ENCODE assay signal across 10 mouse cellular contexts in the genomic region with DNA sequence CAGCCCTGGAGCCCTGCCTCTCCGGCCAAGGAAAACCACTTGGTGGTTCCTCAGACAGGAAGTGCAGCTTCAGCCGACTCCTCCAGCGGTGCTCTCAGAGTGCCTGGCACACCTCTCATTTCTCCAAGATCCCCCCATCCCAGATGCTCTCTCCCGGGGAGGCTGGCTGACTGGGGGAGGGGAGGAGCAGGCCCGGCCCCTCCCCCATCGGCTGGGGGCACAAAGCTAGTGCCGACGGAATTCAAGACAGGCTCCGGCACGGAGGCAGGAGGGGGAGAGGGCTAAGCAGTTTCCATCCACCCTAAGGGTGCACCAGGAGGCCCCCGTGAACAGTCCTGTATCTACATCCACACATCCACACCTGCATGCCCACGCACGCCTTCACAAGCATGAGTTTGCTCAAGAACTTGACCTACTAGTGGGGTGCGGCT. TPM values are rescaled to one million over a fixed set of nuclear protein-coding genes. Genes with fewer than 3 reads are reported as not detected.
DNase-seq lines count a peak whose midpoint lies in the region; ATAC-seq lines count a peak whose summit lies in the region.
"Had no signal": no experiment of that assay in that cellular context is flagged by ENCODE, and none has a peak within 500 bp of the region (broad histone marks: within the 10 kb centered on the region; RNA-seq: fewer than 3 reads in every experiment).

No protein-coding gene starts in this region.

- ATAC-seq in heart, embryonic 11.5 days (replicated peaks; ENCODE audit: insufficient number of reproducible peaks, low FRiP score, low TSS enrichment): no peak
- no peak for ATAC-seq in hindbrain, embryonic 16.5 days
- no peak for ATAC-seq in midbrain, embryonic 16.5 days

- H3K9ac ChIP-seq in heart, embryonic 11.5 days (ENCODE audit: low read depth, low read length): no peak overlapping the region
- H3K9ac ChIP-seq in hindbrain, embryonic 16.5 days (ENCODE audit: low read depth, low read length): peak overlapping the region; percentile 93
- peak overlapping the region; percentile 98 for H3K9ac ChIP-seq in midbrain, embryonic 16.5 days (ENCODE audit: low read depth, low read length)

- no peak overlapping the region; the same call in 1 of the 2 replicates for H3K27ac ChIP-seq in heart, embryonic 11.5 days (ENCODE audit: low read depth, low read length)
- peak overlapping the region; percentile 79 for H3K27ac ChIP-seq in hindbrain, embryonic 16.5 days (ENCODE audit: low read depth, low read length)
- H3K27ac ChIP-seq in midbrain, embryonic 16.5 days (ENCODE audit: low read length): peak overlapping the region; percentile 91

- WGBS in heart, embryonic 11.5 days (ENCODE audit: insufficient replicate concordance): 3% methylated on average over 14 of the region's 14 CpGs
- 3% methylated on average over 14 of the region's 14 CpGs for whole genome bisulfite sequencing in hindbrain, embryonic 16.5 days
- WGBS in midbrain, embryonic 16.5 days: 1% methylated on average over 14 of the region's 14 CpGs

- peak overlapping the region; percentile 65; the same call in 1 of the 2 replicates for H3K4me3 ChIP-seq in heart, embryonic 11.5 days (ENCODE audit: low read depth, low read length)
- H3K4me3 ChIP-seq in hindbrain, embryonic 16.5 days (ENCODE audit: low read length): peak overlapping the region; percentile 83
- H3K4me3 ChIP-seq in midbrain, embryonic 16.5 days (ENCODE audit: low read depth, low read length): peak overlapping the region; percentile 95

- peaks cover 53% of the 10 kb centered on the region for H3K4me1 ChIP-seq in heart, embryonic 11.5 days (ENCODE audit: control insufficient read depth, insufficient read depth, low read length)
- H3K4me1 ChIP-seq in hindbrain, embryonic 16.5 days (ENCODE audit: control insufficient read depth, insufficient read depth, low read depth, low read length): peaks cover 48% of the 10 kb centered on the region
- H3K4me1 ChIP-seq in midbrain, embryonic 16.5 days (ENCODE audit: control insufficient read depth, insufficient read depth, low read length): peaks cover 42% of the 10 kb centered on the region

- no peak for DNase-seq in heart, adult 18-20 months
- peak; percentile 70 for DNase-seq in embryo, embryonic 9.5 days (ENCODE audit: extremely low spot score)
- no peak for DNase-seq in thymus, postnatal 25 days
- no peak for DNase-seq in left cerebral cortex, postnatal 36 days (ENCODE audit: low spot score in 2 of 2)
- DNase-seq in spleen, postnatal 36 days (ENCODE audit: low spot score in 2 of 2): no peak
- DNase-seq: B cell, adult 2 months had no signal

- intact Hi-C loops in left cerebral cortex, postnatal 36 days (cut with DNase I): no loop called here

- peaks cover 41% of the 10 kb centered on the region for H3K27me3 ChIP-seq in heart, embryonic 11.5 days (ENCODE audit: control insufficient read depth, insufficient read depth, low read length)
- no peaks in the 10 kb centered on the region for H3K27me3 ChIP-seq in hindbrain, embryonic 16.5 days (replicated peaks; ENCODE audit: control insufficient read depth, insufficient read depth, low read length)
- H3K27me3 ChIP-seq in midbrain, embryonic 16.5 days (ENCODE audit: control insufficient read depth, insufficient read depth, low read depth, low read length): no peaks in the 10 kb centered on the region

- no peaks in the 10 kb centered on the region for H3K36me3 ChIP-seq in heart, embryonic 11.5 days (ENCODE audit: control insufficient read depth, insufficient read depth, low read length)
- no peaks in the 10 kb centered on the region for H3K36me3 ChIP-seq in hindbrain, embryonic 16.5 days (ENCODE audit: control insufficient read depth, insufficient read depth, low read length)
- H3K36me3 ChIP-seq in midbrain, embryonic 16.5 days (ENCODE audit: control insufficient read depth, insufficient read depth, low read length): peaks cover 3% of the 10 kb centered on the region

- no peaks in the 10 kb centered on the region for H3K9me3 ChIP-seq in heart, embryonic 11.5 days (replicated peaks; ENCODE audit: control insufficient read depth, low read length)
- no peaks in the 10 kb centered on the region for H3K9me3 ChIP-seq in hindbrain, embryonic 16.5 days (ENCODE audit: control insufficient read depth, low read length)
- no peaks in the 10 kb centered on the region for H3K9me3 ChIP-seq in midbrain, embryonic 16.5 days (replicated peaks; ENCODE audit: control insufficient read depth, low read length, poor library complexity, severe bottlenecking)

- H3K4me2 ChIP-seq in heart, embryonic 11.5 days: peak overlapping the region; percentile 80
- H3K4me2 ChIP-seq in hindbrain, embryonic 16.5 days (ENCODE audit: low read length): peak overlapping the region; percentile 95
- H3K4me2 ChIP-seq in midbrain, embryonic 16.5 days (ENCODE audit: low read length): peak overlapping the region; percentile 72

RNA-seq across cellular contexts. Expression of gene Sema3f, which starts 3.5 kb away (rescaled TPM):
- polyA plus RNA-seq in heart, embryonic 11.5 days (2014; fragmentation: Nextera tagmentation; extraction: Ambion mirVana): 4.6 and 5.8 TPM in 2 replicates
- total RNA-seq in heart, adult 18-20 months (2021): 10 to 100 TPM; 14.7 to 16.5 TPM
- 10.0 and 13.0 TPM in 2 replicates for polyA plus RNA-seq in hindbrain, embryonic 16.5 days (2015; fragmentation: Nextera tagmentation; extraction: Ambion mirVana)
- polyA plus RNA-seq in midbrain, embryonic 16.5 days (2015; fragmentation: Nextera tagmentation; extraction: Ambion mirVana): 16.6 and 19.2 TPM in 2 replicates
- total RNA-seq in left cerebral cortex, postnatal 36 days (2021): 10 to 100 TPM; 16.6 to 17.2 TPM

RNA-seq across cellular contexts. Expression of gene Gnat1, which starts 27.3 kb away (rescaled TPM):
- 0.42 and 1.2 TPM in 2 replicates for polyA plus RNA-seq in heart, embryonic 11.5 days (2014; fragmentation: Nextera tagmentation; extraction: Ambion mirVana)
- total RNA-seq in heart, adult 18-20 months (2021): not detected
- polyA plus RNA-seq in hindbrain, embryonic 16.5 days (2015; fragmentation: Nextera tagmentation; extraction: Ambion mirVana): 1.3 and 2.7 TPM in 2 replicates
- 1.6 and 2.2 TPM in 2 replicates for polyA plus RNA-seq in midbrain, embryonic 16.5 days (2015; fragmentation: Nextera tagmentation; extraction: Ambion mirVana)
- total RNA-seq in left cerebral cortex, postnatal 36 days (2021): 1 to 10 TPM in 1 of 2 experiments, under 1 TPM in 1; 0.41 to 1.2 TPM
- total RNA-seq: neutrophil, adult 5-6 weeks had no signal

RNA-seq across cellular contexts. Expression of gene Slc38a3, which starts 37.5 kb away (rescaled TPM):
- polyA plus RNA-seq in heart, embryonic 11.5 days (2014; fragmentation: Nextera tagmentation; extraction: Ambion mirVana): 2.8 and 3.3 TPM in 2 replicates
- 10 to 100 TPM; 48.3 to 61.0 TPM for total RNA-seq in heart, adult 18-20 months (2021)
- polyA plus RNA-seq in hindbrain, embryonic 16.5 days (2015; fragmentation: Nextera tagmentation; extraction: Ambion mirVana): 53.2 and 55.0 TPM in 2 replicates
- polyA plus RNA-seq in midbrain, embryonic 16.5 days (2015; fragmentation: Nextera tagmentation; extraction: Ambion mirVana): 31.1 and 34.0 TPM in 2 replicates
- 10 to 100 TPM; 66.3 to 66.8 TPM for total RNA-seq in left cerebral cortex, postnatal 36 days (2021)
- total RNA-seq: neutrophil, adult 5-6 weeks had no signal
